Mouse (Mus musculus): ENCODE data around the gene Hsd3b2. TPM values are rescaled to one million over a fixed set of nuclear protein-coding genes. Genes with fewer than 3 reads are reported as not detected.

Gene Hsd3b2
- polyA plus RNA-seq, 1 experiment from 2014 or later, result not detected

Other genes starting within 250 kb of the Hsd3b2 start
- gene Hsd3b4, start 214.0 kb downstream of the Hsd3b2 start, polyA plus RNA-seq (2016; fragmentation: Nextera tagmentation; extraction: Ambion mirVana), result 0.08 TPM in 2 replicates
- gene Gm10681, start 135.7 kb downstream of the Hsd3b2 start, polyA plus RNA-seq (2016; fragmentation: Nextera tagmentation; extraction: Ambion mirVana), result 0.08 TPM in 2 replicates
- gene Hsd3b5, start 94.3 kb downstream of the Hsd3b2 start, polyA plus RNA-seq (2016; fragmentation: Nextera tagmentation; extraction: Ambion mirVana), result 0.07 TPM in 1 of 2 replicates, not detected in the other
- gene Hsd3b3, start 38.6 kb upstream of the Hsd3b2 start, polyA plus RNA-seq (2016; fragmentation: Nextera tagmentation; extraction: Ambion mirVana), result 0.10 and 0.26 TPM in 2 replicates
- gene Hsd3b6, start 89.9 kb upstream of the Hsd3b2 start, polyA plus RNA-seq (2016; fragmentation: Nextera tagmentation; extraction: Ambion mirVana), result 45.7 and 53.1 TPM in 2 replicates
- 11.0 and 11.7 TPM in 2 replicates for gene Hsd3b1, start 135.3 kb upstream of the Hsd3b2 start, polyA plus RNA-seq (2016; fragmentation: Nextera tagmentation; extraction: Ambion mirVana)
- gene Hao2, start 168.7 kb upstream of the Hsd3b2 start, polyA plus RNA-seq (2016; fragmentation: Nextera tagmentation; extraction: Ambion mirVana), result 0.71 and 0.88 TPM in 2 replicates

Measured in liver, embryonic 12.5 days (tissue).